7 mouse cellular contexts compared by ENCODE assay signal in the genomic region with DNA sequence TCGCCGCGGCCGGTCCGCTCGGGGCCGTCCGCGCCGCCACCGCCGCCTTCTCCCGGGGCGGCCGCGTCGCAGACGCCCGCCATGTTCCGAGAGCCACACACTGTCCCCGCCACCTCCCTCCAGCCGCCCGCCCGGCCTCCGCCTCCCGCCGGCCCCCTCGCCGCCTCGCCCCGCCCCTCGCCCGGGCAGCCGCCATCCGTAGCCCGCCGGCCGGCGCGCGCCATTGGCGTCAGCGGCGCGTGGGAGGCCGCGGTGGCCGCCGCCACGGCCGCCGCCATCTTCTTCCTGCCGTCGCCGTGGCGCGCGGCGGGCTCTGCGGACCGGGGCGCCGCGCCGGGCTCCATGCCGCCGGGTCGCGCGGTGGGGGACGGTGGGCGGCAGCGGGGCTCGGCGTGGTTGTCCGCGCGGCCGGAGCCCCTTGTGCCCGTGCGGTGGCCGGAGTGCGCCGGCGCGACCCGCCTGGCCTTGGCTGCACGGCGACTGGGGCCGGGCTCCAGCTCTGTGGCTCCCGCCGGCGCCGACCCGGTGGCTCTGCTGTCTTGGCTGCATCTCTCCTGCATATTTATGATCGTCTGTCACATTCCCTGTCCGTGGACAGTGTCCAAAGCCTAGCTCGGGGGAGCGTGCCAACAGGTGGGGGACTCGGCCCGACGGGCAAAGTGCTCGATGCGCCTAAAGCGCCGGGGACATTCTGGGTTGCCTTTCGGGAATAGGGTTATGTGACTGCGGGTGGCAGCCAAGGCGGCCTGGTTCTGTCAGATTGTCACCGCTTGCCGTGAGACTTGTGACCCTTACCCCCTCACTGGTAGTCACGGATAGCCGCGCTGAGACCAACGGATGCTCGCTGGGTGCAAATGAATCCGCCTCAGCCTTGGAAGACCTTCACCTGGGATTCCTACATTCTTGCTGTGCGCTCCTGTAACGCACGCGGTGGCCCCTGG. TPM values are rescaled to one million over a fixed set of nuclear protein-coding genes. Genes with fewer than 3 reads are reported as not detected.
DNase-seq lines count a peak whose midpoint lies in the region; ATAC-seq and TF ChIP-seq lines count a peak whose summit lies in the region.

A gene (minus strand): TSS at position 106 of the 941 bp plus-strand sequence.

- no peaks in the 10 kb centered on the region for H3K27me3 ChIP-seq in intestine, postnatal 0 days (replicated peaks; ENCODE audit: control insufficient read depth, insufficient read depth, low read length)
- no peaks in the 10 kb centered on the region for H3K27me3 ChIP-seq in midbrain, embryonic 11.5 days (ENCODE audit: control insufficient read depth, insufficient read depth, low read length)

- intact Hi-C loops in left cerebral cortex, postnatal 4 days (cut with DNase I): no loop called here

- H3K4me3 ChIP-seq in intestine, postnatal 0 days (ENCODE audit: low read depth, low read length): peak within 1 kb of the TSS; percentile 96
- H3K4me3 ChIP-seq in midbrain, embryonic 11.5 days (ENCODE audit: low read depth, low read length): peak within 1 kb of the TSS; percentile 89

- peak within 1 kb of the TSS; percentile 84 for H3K4me2 ChIP-seq in intestine, postnatal 0 days (replicated peaks; ENCODE audit: low read depth)
- peak within 1 kb of the TSS; percentile 75 for H3K4me2 ChIP-seq in midbrain, embryonic 11.5 days

- TF ChIP-seq CTCF in intestine, postnatal 0 days (IDR thresholded peaks at IDR 0.05; ENCODE audit: low read depth): no peak

- peak within 1 kb of the TSS; percentile 97 for H3K9ac ChIP-seq in intestine, postnatal 0 days (ENCODE audit: low read depth, low read length)
- H3K9ac ChIP-seq in midbrain, embryonic 11.5 days (ENCODE audit: low read length): peak within 1 kb of the TSS; percentile 96

- ATAC-seq in intestine, postnatal 0 days: peak; percentile 97
- peak; percentile 96 for ATAC-seq in midbrain, embryonic 11.5 days (ENCODE audit: low FRiP score)

- no peaks in the 10 kb centered on the region for H3K9me3 ChIP-seq in intestine, postnatal 0 days (ENCODE audit: control insufficient read depth)
- H3K9me3 ChIP-seq in midbrain, embryonic 11.5 days (ENCODE audit: control insufficient read depth, low read length): no peaks in the 10 kb centered on the region

- DNase-seq in adrenal gland, adult 8-10 months: peak; percentile 75
- peak; percentile 86 for DNase-seq in embryo, embryonic 9.5 days (ENCODE audit: extremely low spot score)
- DNase-seq in gonadal fat pad, adult 2 months (ENCODE audit: low read depth): no peak
- DNase-seq in left cerebral cortex, postnatal 4 days: peak; percentile 89
- peak; percentile 98 for DNase-seq in midbrain, embryonic 11.5 days (ENCODE audit: low spot score, missing footprints)
- peak; percentile 83 for DNase-seq in right cerebral cortex, postnatal 4 days

- peak within 1 kb of the TSS; percentile 96 for H3K27ac ChIP-seq in intestine, postnatal 0 days (ENCODE audit: low read depth, low read length)
- peak within 1 kb of the TSS; percentile 83 for H3K27ac ChIP-seq in midbrain, embryonic 11.5 days (ENCODE audit: low read depth, low read length)

- no peaks in the 10 kb centered on the region for H3K36me3 ChIP-seq in intestine, postnatal 0 days (ENCODE audit: control insufficient read depth, insufficient read depth)
- no peaks in the 10 kb centered on the region for H3K36me3 ChIP-seq in midbrain, embryonic 11.5 days (ENCODE audit: control insufficient read depth, insufficient read depth, low read length)

- WGBS in intestine, postnatal 0 days: under 1% methylated on average over 104 of the region's 121 CpGs
- under 1% methylated on average over 113 of the region's 121 CpGs for WGBS in midbrain, embryonic 11.5 days

- H3K4me1 ChIP-seq in intestine, postnatal 0 days (replicated peaks; ENCODE audit: control insufficient read depth, insufficient read depth, low read length): peaks cover 4% of the 10 kb centered on the region
- H3K4me1 ChIP-seq in midbrain, embryonic 11.5 days (ENCODE audit: control insufficient read depth, insufficient read depth, low read length): peaks cover 25% of the 10 kb centered on the region

RNA-seq across cellular contexts. Expression of the gene that starts here (rescaled TPM):
- 10 to 100 TPM; 42.0 to 84.9 (median 58.7) TPM for total RNA-seq in adrenal gland, adult 8-10 months (2022)
- polyA plus RNA-seq in gonadal fat pad, adult 2 months (2012; rRNA removed): 34.4 and 42.6 TPM in 2 replicates
- polyA plus RNA-seq in intestine, postnatal 0 days (2015; fragmentation: Nextera tagmentation; extraction: Ambion mirVana): 14.1 TPM in 2 replicates
- total RNA-seq in left cerebral cortex, postnatal 4 days (2021): 10 to 100 TPM; 44.4 to 46.7 TPM
- polyA plus RNA-seq in midbrain, embryonic 11.5 days (2014; fragmentation: Nextera tagmentation; extraction: Ambion mirVana): 27.8 and 30.3 TPM in 2 replicates
